In genomic region chr1:62830418-62830769, GRCm38 (mm10) we compare ENCODE assay signal across 11 mouse cellular contexts.
"Had no signal": no experiment of that assay in that cellular context is flagged by ENCODE, and none has a peak within 500 bp of the region (broad histone marks: within the 10 kb centered on the region; RNA-seq: fewer than 3 reads in every experiment).

No protein-coding gene starts in this region.

- H3K4me3 ChIP-seq: limb, embryonic 13.5 days; megakaryocyte, embryonic 14.5 days; midbrain, embryonic 15.5 days; neural tube, embryonic 12.5 days; stomach, embryonic 15.5 days had no signal

- H3K9ac ChIP-seq: limb, embryonic 13.5 days; liver, embryonic 14.5 days; midbrain, embryonic 15.5 days; neural tube, embryonic 12.5 days; stomach, embryonic 15.5 days had no signal

- H3K4me1 ChIP-seq: midbrain, embryonic 15.5 days; stomach, embryonic 15.5 days had no signal

- DNase-seq: kidney, adult 8-10 months; kidney, postnatal 25 days; lung, adult 18-20 months; right cerebral cortex, postnatal 14 days had no signal

- H3K9me3 ChIP-seq: midbrain, embryonic 15.5 days; stomach, embryonic 15.5 days had no signal

- H3K27me3 ChIP-seq: limb, embryonic 13.5 days; midbrain, embryonic 15.5 days; neural tube, embryonic 12.5 days; stomach, embryonic 15.5 days had no signal

- H3K36me3 ChIP-seq: limb, embryonic 13.5 days; midbrain, embryonic 15.5 days; neural tube, embryonic 12.5 days; stomach, embryonic 15.5 days had no signal

- ATAC-seq: midbrain, embryonic 15.5 days had no signal

- H3K4me2 ChIP-seq: limb, embryonic 13.5 days; midbrain, embryonic 11.5 days; midbrain, embryonic 15.5 days; neural tube, embryonic 12.5 days; stomach, embryonic 15.5 days had no signal

- H3K27ac ChIP-seq: limb, embryonic 13.5 days; liver, embryonic 14.5 days; midbrain, embryonic 15.5 days; neural tube, embryonic 12.5 days; stomach, embryonic 15.5 days had no signal
